Mouse (Mus musculus) cerebellum, postnatal 4 days (tissue): Measurements from ENCODE around the gene Frmd4a.

Experiments used
- DNase-seq, 2 experiments: peaks; one replicate each; pipeline ENCODE4 v3.0.0; 2022; ENCODE audit warnings: low spot score in 2 of 2, mixed read lengths in 1 of 2

Gene Frmd4a

DNA sequence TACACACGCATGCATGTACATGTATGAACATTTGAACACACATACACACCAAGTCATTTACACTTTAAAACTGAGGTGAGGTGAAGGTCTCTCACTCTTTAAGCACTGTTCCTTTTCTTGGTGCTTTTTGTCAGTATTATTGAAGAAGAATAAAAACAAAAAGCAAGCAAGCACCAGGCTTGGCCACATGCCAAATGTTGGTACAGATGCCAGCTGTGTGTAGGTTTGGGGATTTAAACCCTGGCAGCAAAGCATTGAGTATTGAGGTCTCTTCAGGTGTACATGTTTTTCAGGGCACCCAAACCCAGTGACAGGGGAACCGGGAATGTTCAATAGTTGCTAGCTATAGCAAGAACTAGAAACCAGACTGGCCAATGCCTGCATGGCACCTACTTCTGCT lies 469.8 kb downstream of the Frmd4a start:
- DNase-seq: no peak

- DNase-seq: peak in 1 of 2 experiments; percentile 61
Measured at GRCm38 (mm10) chr2:4490845-4491244, 473.3 kb downstream of the Frmd4a start.

DNA sequence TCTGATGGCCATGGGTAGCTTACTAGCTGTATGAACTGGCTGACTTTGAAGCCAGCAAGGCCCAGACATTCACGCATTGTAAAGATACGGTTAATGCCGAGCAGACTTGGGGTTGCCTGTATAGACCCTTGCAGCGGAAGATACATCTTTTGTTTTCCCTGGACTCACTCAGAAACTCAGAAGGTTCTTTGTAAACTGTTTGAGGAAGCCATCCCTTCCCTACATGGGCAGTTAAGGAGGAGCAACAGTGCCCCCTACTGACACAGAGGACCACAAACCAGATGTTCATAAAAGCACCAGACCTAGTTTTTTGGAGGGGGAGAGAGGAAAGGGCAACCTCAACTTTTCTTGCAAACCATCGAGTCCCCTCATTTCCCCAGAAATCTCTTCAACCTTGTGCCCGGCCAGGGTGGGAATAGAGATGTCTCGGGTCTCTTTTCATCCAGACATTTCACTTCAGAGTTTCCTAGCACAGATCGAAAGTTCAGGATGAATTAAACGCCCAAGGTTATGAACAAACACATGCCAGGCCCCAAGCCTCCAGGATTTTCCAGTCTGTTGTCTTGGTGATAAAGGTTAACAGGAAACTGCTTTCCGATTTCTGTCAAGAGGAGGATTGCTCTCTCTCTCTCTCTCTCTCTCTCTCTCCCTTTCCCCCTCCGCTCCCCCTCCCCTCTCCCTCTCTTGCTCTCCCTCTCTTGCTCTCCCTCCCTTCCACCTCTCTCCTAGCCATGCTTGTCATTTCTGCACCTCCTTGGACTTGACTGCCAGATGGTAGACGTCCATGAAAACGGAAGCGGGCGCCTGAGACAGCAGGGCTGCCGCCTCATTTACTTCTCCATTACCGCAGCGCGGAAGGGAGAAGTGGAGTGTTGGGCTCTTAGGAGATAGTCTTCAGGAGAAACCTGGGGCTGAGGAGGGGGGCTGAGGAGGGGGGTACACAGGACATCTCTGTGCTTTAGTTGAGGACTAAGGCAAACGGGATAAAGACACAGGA lies 475.3 kb downstream of the Frmd4a start:
- peak; percentile 41 to 69 for DNase-seq

DNA sequence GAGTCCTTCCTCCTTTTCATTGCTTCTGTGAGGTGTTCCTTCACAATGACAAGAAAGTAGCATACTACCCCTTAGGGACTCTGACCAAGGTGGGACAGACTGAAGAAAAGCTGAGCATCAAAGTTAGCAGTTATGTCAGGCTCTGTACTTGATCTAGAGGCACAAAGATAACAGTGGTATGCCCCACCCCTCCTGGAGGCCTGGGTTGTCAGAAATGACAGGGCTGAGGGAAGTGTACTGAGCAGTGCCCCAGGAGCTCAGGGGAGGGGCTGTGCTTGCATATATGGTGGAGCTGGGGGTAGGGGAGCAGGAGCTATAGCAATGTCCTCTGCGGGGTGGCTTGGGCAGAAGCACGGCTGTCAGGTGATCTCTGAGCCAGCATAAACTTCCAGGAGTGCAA lies 477.0 kb downstream of the Frmd4a start:
- no peak for DNase-seq

- DNase-seq: peak in 1 of 2 experiments; percentile 67
Measured at GRCm38 (mm10) chr2:4499257-4499656, 481.7 kb downstream of the Frmd4a start.

DNA sequence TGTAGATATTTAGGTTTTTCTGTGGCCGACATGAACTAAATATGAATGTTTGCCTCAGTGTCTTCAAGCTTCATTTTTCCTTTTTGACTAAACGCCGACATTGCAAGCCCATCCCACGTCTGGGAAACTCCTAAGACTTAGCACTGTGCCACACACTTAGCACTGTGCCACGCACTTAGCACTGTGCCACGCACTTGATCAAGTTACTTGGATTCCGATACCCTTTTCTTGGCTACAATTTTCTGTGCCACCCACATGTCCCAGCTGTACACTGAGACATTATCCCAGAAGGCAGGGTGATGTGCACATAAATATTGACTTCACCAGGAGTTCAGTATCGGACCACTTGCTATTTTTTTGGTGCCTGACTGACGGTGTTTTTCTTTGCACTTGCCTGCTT lies 482.4 kb downstream of the Frmd4a start:
- no peak for DNase-seq

DNA sequence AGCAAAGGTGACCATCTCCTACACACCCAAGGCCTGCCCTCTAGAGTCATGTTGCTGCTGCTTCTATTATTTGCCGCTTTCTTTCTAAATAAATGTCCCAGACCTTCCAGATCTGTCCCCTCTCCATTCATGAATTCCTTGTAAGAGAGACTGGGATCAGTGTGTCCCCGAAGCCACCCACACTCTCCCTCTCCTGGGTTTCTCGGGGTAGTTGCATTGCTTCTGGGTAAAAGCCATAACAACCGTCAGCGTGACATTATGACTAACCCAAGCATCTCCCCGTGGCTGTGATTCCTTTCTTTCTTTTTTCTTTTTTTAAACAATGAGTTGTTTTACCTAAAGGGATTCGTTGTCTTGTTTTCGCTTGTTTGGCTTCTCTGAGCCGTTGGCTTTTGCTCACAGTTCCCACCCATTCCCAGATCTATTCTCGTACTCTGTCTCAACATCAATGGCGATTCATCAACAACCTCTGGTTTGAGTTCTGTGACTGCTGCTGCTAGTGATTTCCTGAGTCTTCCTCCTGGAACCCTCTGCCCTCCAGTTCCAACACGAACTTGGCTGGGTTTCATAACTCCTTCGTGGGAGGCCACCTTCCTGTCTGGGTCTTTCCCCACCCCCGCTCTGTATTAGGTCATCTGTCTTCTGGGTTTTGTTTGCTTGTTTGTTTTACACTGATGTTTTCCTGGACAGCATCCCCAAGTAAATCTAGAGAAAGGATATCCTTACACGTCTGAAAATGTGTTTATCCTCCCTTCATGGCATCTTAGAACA lies 483.9 kb downstream of the Frmd4a start:
- no peak for DNase-seq

- no peak for DNase-seq
Measured at GRCm38 (mm10) chr2:4504413-4504812, 486.9 kb downstream of the Frmd4a start.

- DNase-seq: no peak
Measured at GRCm38 (mm10) chr2:4505695-4506094, 488.2 kb downstream of the Frmd4a start.

- no peak for DNase-seq
Measured at GRCm38 (mm10) chr2:4506659-4507058, 489.1 kb downstream of the Frmd4a start.

DNA sequence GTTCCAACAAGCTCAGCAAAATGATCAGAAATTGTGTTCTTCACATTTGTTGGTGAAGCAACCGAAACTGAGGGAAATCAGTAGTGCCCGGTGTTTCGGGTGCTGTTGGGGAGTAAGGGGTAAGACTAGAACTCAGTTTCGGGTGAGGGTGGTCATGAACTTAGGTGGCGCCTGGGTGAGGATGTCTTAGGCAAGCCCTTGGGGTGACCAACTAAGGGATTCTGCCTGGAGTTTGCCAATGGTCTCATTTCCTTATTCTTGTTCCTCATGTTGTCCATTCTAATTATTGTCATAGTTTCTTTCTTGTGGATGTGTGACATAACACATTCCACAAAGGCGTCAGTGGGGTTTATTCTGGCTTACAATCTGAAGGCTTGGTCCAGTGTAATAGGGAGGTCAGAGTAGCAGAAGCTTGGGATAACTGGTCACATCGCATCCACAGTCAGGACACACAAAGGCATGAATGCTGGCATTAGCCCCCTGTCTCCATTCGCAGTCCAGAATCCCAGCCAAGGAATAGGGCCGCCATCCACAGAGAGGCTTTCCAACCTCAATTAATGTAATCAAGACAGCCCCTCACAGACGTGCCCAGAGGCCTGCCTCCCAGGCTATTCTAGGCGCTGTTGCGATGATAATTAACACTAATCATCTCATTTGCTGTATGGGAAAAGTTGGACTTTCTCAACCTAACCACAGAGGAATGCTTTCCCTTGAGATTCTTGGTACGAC lies 490.5 kb downstream of the Frmd4a start:
- DNase-seq: no peak

DNA sequence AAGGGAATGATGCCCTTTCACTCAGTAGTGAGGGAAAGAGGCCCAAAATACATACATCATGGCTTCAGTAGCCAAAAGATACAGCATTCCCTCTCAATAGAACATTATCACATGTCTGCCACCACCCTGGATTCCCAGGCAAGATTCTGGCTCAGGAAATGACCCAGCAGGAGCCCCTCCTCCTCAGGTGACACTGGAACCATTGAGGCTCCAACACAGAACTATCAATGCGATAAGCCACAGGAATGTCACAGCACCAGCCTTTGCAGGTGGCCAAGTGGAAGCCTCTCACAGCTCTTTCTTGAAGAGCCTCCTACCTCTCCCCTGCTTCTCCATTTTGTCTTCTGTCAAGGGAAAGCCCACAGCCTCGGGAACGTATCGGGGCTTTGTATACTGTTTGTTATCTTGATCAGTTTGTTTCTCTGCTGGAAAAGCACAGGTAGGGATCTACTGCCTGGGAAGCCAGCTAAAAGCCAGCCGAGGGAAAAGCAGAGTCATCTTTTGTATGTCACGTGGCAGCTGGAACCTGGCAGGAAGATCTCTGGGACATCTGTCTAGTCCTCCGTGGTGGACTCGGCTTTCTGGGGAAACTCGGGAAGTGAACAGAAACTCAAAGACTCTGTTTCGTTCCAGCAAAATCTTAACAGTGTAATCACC lies 491.6 kb downstream of the Frmd4a start:
- no peak for DNase-seq

- DNase-seq: no peak
Measured at GRCm38 (mm10) chr2:4509739-4510138, 492.2 kb downstream of the Frmd4a start.

GRCm38 (mm10) chr2:4510208-4511079 lies 492.9 kb downstream of the Frmd4a start:
- no peak for DNase-seq

DNA sequence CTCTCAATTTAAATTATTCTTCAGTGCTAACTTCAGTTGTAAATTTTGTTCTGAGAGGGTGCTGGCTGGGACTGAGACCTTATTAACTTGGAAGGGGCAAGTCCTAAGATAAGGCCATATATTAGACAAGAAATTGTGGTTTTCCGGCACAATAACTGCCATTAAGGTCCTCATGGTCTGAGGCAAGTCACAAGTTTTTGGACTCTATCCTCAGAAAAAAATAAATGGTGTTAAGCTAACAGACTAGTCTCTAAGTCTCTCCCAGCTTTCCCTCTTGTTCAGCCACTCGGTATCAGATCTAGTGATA lies 493.5 kb downstream of the Frmd4a start:
- no peak for DNase-seq

DNA sequence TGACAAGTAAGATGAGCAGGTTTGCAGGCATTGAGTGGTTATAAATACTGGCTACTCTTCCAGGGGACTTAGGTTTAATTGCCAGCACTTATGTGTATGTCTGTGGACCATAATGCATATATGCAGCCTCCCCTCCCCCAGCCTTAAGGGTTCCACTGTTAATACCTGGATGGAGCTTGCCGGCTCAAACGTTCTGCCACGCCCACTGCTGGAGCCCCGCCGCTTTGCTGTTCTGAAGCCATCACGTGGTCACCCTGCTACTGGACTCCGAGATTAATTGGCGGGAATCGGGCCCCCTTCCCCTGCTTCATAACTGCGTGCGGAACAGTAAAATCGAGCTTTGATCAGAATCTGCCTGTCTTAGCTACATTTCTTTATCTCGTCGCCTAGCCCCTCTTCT lies 495.1 kb downstream of the Frmd4a start:
- DNase-seq: no peak

- DNase-seq: no peak
Measured at GRCm38 (mm10) chr2:4515910-4516309, 498.4 kb downstream of the Frmd4a start.

GRCm38 (mm10) chr2:4516819-4517552 lies 499.5 kb downstream of the Frmd4a start:
- no peak for DNase-seq

- peak in 1 of 2 experiments; percentile 27 for DNase-seq
Measured at GRCm38 (mm10) chr2:4517553-4518125, 500.1 kb downstream of the Frmd4a start.

DNA sequence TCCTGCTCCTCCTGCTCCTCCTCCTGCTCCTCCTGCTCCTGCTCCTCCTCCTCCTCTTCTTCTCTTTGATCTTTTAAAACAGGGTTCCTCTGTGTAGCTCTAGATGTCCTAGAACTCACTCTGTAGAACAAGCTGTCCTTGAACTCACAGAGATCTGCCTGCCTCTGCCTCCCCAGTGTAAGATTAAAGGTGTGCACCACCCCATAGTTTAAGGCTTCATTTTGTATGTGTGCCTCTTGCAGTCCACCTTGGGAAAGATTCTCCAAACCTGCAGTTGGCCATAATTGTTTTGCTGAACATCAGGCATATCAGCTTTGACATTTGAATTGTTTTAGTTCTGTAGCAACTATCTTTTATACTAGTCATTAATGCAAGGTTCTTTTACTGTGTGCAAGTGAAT lies 501.0 kb downstream of the Frmd4a start:
- no peak for DNase-seq
